Mouse (Mus musculus) gastrocnemius, adult 18-20 months (tissue): ENCODE measurements around the gene Dtx1. TPM values are rescaled to one million over a fixed set of nuclear protein-coding genes. Genes with fewer than 3 reads are reported as not detected.

ENCODE experiments used
- DNase-seq: peaks from one replicate; pipeline ENCODE4 v3.0.0; 2021; ENCODE audit warnings: low spot score
- total RNA-seq, 2 experiments: library from RNA; stranded (reverse); gene quantifications; 2 replicates each; pipeline ENCODE4 v1.2.3; 2021

The Dtx1 gene
- total RNA-seq, 2 experiments from 2014 or later: 0.41 to 0.74 TPM

DNA sequence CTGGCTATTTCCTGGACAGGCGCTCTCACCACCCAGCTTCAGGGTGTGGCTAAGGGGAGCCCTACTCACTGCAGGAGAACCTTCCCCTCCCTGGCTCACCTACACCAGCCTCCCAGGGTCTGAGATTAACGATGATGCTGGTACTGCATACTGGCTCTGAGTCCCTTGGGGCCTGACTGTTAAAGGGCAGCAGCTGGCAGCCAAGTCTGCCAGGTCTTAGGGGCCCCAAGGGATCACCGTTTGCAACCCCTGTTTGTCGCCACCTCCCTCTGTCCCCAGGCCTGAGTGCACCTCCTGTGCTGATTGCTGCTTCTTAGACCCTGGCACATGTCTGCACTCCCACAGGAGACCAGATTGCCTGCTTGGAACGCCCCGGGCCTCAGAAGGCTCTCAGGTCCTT, 7.3 kb downstream of the Dtx1 start:
- DNase-seq: no peak

GRCm38 (mm10) chr5:120703660-120704059, 8.1 kb downstream of the Dtx1 start:
- DNase-seq: no peak

- DNase-seq: no peak
These were observed 8.8 kb downstream of the Dtx1 start for GRCm38 (mm10) chr5:120702969-120703368.

DNA sequence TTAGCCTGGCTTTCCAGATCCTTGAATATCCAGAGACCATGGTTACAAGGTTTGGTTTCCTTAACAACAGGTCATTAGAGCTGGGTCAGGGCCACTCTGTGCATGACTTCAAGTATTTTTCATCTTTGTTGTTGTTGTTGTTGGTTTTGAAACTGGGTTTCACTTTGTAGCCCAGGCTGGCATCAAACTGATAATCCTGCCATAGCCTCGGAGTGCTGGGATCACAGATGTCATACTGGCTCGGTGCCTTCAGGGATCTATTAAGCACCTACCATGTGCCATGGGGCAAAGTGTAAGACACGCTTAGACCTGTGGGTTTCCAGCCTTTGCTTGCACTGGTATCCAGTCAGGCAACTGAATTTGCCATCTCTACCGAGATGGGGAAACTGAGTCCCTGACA, 9.3 kb downstream of the Dtx1 start:
- DNase-seq: no peak

- DNase-seq: no peak
These were observed 10.5 kb downstream of the Dtx1 start for GRCm38 (mm10) chr5:120700996-120701790.

GRCm38 (mm10) chr5:120698801-120699391, 12.8 kb downstream of the Dtx1 start:
- DNase-seq: no peak

- no peak for DNase-seq
These were observed 13.5 kb downstream of the Dtx1 start for GRCm38 (mm10) chr5:120698181-120698580.

GRCm38 (mm10) chr5:120696865-120697264, 14.9 kb downstream of the Dtx1 start:
- DNase-seq: no peak

DNA sequence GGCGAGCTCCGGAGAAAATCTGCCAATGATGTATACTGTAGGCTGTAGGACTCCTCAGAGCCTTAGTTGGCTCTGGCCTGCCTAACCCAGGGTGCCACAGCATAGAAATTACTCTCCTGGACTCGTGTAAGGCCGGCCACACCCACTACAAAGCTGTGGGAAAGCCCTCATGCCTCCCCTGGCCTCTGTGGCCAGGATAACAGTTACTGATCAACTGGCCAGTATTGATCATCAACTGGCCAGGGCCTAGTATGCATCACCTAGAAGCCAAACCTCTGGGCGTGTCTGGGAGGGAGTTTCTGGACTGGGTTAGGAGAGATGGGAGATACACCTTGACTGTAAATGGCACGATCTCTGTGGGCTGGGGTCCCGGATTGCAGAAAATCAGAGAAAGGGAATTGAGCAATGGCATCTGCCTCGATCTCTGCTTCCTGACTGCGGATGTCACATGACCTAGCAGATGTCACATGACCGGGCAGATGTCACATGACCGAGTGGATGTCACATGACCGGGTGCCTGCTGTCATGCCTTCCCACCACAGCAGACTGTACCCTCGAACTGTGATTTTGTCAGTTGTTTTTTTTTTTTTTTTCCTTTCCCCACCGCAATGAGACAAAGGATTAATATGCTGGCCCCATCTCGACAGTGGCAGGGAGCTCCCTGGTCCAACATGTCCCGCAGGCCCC, 15.5 kb downstream of the Dtx1 start:
- DNase-seq: no peak

GRCm38 (mm10) chr5:120694695-120695074, 17.0 kb downstream of the Dtx1 start:
- no peak for DNase-seq

DNA sequence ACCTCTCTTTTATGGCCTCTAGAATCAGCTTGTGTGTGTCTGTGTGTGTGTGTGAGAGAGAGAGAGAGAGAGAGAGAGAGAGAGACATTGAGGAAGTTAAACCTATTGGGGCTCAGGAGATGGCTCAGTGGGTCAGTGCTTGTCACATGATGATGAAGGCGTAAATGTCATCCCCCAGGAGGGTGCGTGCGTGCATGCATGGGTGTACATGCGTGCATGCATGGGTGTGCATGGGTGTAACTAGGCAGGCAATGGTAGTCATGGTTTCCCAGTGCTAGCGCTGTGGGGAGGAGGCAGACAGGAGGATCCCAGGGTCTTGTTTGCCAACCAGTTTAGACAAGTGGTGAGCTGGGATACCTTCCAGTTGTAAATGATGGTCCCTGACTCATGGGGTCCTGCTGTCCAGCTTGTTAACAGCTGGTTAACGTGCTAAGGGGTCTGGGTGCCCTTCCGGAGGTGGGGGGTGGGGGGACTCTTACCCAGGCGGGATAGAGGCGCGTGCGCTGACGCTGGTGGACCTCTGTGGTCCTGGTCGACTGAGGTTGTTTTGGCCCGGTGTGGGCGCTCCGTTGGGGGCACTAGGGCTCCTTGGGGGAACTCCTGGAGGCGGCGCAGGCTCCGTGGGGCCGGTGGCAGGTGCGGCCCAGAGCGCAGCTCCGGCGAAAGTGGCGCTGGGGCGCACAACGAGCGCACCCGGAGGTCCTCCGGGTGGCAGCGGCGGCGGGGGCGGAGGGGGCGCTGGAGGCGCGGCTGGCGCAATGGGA, 17.6 kb downstream of the Dtx1 start:
- no peak for DNase-seq

- DNase-seq: no peak
These were observed 19.7 kb downstream of the Dtx1 start for GRCm38 (mm10) chr5:120692034-120692433.

GRCm38 (mm10) chr5:120690417-120690816, 21.3 kb downstream of the Dtx1 start:
- DNase-seq: no peak

DNA sequence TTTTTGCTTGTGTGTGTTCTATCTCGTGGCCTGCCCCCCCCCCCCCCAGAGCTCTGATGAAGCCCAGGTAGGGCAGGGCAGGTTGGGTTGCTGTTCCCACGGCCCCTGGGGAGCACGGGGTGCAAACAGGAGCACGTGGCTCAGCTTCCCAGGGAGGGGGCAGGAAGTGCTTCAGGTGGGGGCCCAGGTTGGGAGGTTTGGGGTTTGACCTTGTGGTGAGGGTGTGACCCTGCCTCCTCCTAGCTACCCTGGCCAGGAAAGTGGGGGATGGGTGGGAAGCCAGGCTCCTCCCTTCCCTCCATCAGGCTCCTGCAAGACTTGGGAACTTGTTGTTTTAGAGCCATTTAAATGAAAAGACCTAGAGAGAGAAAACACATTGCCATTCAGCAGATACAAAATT, 23.3 kb downstream of the Dtx1 start:
- no peak for DNase-seq

GRCm38 (mm10) chr5:120687897-120688296, 23.8 kb downstream of the Dtx1 start:
- DNase-seq: no peak

DNA sequence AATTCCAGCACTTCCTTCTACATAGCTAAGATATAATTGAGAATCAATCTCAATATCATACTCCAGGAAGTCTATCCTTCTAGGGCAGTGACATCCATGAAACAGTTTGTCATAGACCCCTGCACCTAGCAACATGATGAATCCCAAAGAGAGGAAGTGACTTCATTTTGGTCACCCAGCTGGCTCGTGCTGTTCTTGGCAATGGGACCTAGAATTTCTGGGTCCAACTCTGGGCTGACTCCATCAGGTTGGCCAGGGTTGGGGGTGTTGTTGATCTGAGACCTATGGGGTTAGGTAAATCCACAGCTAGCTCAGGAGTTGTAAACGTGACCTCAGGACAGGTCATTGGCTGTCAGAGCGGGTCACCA, 24.3 kb downstream of the Dtx1 start:
- DNase-seq: no peak

DNA sequence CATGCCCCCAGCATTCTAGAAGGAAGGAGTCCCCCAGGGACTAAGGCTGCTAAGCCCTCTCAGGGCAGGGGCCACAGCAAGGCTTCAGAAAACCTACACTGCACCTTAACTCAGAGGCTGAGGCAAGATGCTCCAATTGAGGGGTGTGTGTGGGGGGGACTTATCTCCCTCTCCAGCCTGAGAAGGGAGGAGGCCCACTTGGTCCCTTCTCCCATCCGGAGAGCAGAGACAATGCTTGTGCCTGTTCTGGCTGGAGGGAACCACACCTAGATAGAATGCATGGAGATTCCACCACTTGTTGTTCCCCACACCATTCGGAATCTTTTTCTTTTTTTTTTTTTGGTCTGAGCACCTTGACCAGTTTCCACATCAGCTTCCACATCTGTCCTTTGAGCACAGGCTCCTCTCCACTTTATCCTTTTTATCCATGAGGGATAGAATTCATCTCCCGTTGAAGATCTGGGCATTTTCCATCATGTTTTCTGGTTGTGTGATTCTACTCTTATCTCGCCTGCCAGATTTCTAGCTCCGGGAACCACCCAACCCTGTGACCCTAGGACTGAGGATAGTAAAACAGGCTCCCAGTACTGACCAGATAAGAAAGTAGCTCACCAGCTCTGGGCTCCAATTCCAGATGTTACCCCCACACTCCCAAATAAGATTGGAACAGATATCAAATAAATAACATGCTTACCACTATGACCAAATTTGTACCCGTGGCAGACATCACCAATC, 24.8 kb downstream of the Dtx1 start:
- no peak for DNase-seq

GRCm38 (mm10) chr5:120685678-120686077, 26.0 kb downstream of the Dtx1 start:
- DNase-seq: no peak

DNA sequence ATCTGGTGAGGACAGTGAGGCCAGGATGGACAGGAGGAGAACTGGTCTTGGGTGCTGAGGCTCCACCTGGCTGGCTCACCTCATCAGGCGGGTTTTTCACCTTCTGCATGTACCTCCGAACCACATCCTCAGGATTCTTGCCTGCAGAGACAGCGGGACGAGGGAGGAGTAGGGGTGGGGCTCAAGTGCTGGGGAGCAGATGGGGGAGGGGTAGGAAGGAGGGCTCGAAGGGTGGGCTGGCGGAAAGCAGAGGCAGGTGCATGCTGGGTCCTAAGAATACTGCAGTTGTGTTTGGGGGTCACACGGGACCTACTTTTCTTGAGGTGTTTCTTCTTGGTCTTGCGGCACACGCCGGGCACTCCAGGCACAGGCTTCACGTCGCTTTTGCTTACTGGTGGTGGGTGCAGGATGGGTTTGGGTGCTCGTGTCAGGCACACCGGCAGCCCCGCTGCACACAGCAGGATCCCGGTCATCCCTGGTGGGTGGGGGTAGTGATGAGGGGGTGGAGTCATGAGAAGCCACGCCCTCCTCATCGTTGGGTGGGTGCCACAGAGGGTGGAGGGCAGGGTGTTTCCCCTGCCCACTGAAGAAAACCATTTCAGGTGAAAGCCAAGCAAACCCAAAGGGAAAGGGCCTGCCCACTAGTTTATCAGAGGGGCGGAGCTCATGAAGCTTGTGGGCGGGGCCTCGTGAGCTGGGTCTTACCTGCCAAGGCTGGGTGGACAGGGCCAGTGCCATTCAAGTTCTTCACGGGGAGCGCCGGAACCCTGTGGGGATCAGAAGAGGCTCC, 28.6 kb downstream of the Dtx1 start:
- no peak for DNase-seq

DNA sequence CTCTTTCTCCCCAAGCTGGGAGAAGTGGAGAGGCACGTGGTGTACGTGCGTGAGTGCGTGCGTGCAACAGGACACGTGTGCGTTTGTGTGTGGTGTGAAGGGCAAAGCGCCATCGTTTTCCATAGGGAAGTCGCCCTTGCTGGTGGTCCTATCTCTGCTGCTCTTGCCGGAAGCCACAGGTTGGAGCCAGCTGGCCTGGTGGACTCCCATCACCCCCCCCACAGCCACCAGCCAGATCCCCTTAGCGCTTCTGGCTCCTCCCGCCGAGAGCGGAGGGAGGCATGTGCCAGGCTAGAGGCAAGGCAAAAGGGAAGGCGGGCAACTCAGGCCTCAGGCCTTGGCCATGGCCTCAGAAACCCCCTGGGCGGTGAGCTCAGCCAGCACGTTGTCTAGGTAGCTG, 30.8 kb downstream of the Dtx1 start:
- no peak for DNase-seq
